Mouse (Mus musculus): ENCODE data around the gene Prkce. TPM values are rescaled to one million over a fixed set of nuclear protein-coding genes. Genes with fewer than 3 reads are reported as not detected.
A peak's percentile ranks its signal among the peaks of the same experiment; 100 is the strongest.

Prkce gene
- total RNA-seq, 2 experiments from 2014 or later = 0.34 to 2.7 TPM

- no peak for ATAC-seq (replicated peaks; ENCODE audit: low FRiP score, poor library complexity, severe bottlenecking)
Observed at GRCm38 (mm10) chr17:86523374-86523773, 355.8 kb downstream of the Prkce start.

DNA sequence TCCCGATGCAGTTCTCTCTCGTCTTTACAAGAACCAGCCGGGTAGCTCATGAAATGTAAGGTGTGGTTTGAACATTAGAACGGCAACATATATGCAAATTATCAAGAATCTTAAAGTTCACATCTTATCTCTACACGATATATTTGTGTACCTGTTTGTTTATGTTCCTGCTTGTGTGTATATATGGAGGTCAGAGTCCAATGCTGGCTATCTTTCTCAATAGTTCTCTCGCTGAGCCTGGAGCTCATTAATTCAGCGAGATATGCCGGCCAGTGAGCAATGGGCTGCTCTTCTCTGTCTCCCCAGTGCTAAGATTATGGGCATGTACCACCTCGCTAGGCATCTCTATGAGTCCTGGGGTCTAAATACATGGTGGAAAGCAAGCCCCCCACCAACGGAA is 356.3 kb downstream of the Prkce start:
- no peak for ATAC-seq (replicated peaks; ENCODE audit: low FRiP score, poor library complexity, severe bottlenecking)

DNA sequence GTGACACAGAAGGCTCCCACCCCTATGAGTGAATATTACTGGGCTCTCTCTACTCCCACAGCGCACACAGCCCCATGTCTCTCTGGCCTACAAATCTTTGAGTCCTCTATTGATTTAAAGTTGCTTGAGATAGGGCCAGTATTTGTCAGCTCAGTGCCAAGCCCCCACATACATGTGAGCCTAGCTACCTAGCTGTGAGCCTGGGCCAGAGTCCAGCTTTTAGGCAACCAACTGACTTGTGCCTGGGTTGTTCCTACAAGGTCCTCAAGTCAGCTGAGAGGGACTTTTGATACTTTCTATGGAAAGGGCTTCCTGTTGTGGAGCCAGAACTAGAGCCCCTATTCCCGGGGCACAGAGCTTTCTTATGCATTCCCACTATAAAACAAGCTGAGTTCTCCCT is 357.5 kb downstream of the Prkce start:
- no peak for ATAC-seq (replicated peaks; ENCODE audit: low FRiP score, poor library complexity, severe bottlenecking)

DNA sequence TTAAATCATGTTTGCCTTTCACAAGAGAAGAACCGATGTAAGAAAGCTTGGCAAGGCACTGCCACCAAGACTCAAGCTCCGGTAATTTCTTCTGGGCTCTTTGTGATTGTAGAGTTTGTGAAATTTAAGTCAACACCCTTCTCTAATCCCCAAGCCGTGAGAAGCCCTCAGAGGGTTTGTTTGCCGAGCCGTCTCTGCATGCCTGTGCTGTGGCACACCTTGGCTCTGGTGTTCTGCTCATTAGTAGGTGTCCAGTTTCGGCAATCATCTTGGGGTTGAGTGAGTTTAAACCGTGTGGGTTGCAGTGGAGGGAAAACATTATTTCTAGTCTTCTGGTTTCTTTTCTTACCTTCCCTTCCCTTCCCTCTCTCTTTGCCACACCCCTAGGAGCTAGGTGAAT is 358.4 kb downstream of the Prkce start:
- no peak for ATAC-seq (replicated peaks; ENCODE audit: low FRiP score, poor library complexity, severe bottlenecking)

- no peak for ATAC-seq (replicated peaks; ENCODE audit: low FRiP score, poor library complexity, severe bottlenecking)
Observed at GRCm38 (mm10) chr17:86527298-86527697, 359.7 kb downstream of the Prkce start.

DNA sequence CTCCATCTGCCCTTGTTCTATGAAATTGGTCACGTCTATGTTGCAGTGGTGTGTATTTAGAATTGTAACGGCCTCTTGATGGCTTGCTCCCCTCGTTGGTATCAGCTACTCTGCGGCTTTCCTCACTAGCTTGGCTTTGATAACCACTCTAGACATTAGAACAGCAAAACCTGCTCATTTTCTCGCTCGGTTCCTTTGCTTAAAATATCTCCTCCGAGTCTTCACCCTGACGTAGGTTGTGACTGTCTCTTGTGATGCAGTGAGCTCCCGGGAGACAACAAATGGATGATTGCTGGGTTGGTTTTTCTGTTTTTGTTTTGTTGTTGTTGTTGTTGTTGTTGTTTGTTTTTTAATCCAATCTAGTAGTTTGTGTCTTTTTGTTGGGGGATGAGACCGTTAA is 361.4 kb downstream of the Prkce start:
- no peak for ATAC-seq (replicated peaks; ENCODE audit: low FRiP score, poor library complexity, severe bottlenecking)

- ATAC-seq (replicated peaks; ENCODE audit: low FRiP score, poor library complexity, severe bottlenecking) = no peak
Observed at GRCm38 (mm10) chr17:86529411-86529810, 361.8 kb downstream of the Prkce start.

DNA sequence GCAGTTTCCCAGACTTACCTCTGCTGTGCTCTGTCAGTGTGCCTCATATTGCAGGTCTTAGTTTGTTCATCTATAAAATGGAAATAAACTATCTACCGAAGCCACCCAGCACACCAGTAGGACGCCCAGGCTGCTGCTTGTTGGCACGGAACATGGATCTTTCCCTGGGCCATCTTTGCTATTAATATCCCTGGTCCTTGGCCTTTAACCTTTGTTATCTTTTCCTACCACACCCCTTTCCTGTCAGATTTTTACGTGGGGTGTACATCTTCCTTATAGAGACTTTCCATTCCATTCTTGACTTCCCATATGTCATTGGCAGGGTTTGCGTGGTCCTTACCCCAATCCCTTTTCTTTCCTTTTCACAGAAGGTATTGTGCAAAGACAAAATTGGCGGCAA is 363.6 kb downstream of the Prkce start:
- no peak for ATAC-seq (replicated peaks; ENCODE audit: low FRiP score, poor library complexity, severe bottlenecking)

DNA sequence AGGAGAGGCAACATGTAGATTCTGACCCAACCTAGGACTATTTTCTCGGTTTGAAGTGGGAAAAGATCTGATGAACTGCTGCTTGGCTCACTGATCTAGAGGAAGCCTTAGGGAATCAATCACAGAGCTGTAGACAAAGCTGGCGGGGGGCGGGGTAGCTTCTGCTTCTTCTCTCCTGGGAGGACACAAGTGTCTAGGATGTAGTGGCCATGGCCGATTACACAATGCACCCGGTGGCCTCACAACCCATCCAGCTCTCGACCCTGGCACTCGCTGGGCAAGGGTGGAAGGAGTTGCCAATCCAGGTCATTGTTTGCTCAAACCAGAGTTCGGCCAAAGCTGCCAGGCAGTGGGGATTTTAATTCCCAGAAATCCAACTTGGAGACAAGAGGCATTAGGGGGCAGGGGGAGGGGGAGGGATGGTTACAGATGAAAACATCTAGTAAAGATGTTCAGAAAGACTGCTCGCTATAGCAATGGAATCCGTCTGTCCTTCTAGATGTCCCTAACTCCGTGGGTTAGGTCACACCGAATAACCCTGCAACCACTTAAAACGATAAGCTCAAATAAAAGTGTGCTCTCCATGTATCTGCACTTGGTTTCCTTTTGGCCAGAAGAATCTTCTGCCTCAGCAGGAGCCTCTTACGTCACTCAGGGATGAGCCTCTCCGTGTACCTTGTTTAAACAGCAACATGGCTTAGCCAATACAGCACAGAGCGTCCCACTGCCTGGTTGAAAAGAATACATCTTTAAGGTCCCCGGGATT is 365.4 kb downstream of the Prkce start:
- ATAC-seq (replicated peaks; ENCODE audit: low FRiP score, poor library complexity, severe bottlenecking) = no peak

- ATAC-seq (replicated peaks; ENCODE audit: low FRiP score, poor library complexity, severe bottlenecking) = no peak
Observed at GRCm38 (mm10) chr17:86533549-86533851, 365.9 kb downstream of the Prkce start.

- no peak for ATAC-seq (replicated peaks; ENCODE audit: low FRiP score, poor library complexity, severe bottlenecking)
Observed at GRCm38 (mm10) chr17:86535096-86535495, 367.5 kb downstream of the Prkce start.

- 0 out of 2 replicates have a peak, but pooled peaks have one; percentile 56 for ATAC-seq (replicated peaks; ENCODE audit: low FRiP score, poor library complexity, severe bottlenecking)
Observed at GRCm38 (mm10) chr17:86535827-86536656, 368.5 kb downstream of the Prkce start.

- no peak for ATAC-seq (replicated peaks; ENCODE audit: low FRiP score, poor library complexity, severe bottlenecking)
Observed at GRCm38 (mm10) chr17:86539881-86540430, 372.4 kb downstream of the Prkce start.

DNA sequence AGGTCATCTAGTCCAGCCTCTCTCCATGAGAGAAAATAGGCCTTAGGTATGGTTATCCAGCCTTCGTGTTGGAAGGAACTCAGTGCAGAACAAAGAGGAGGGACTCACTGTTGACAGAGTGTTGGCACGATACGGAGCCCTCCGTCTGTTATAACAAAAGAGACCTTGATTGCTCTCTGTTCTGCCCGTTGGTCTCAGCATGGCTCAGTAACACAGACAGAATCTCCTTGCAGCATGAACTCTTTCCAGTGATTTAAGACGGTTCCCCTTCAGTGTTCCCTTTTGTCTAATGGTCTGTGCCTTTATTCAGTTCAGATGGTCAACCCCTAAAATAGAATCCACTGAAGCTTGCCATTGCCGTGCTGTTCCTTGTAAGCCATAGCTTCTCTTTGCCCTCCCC is 378.9 kb downstream of the Prkce start:
- no peak for ATAC-seq (replicated peaks; ENCODE audit: low FRiP score, poor library complexity, severe bottlenecking)

DNA sequence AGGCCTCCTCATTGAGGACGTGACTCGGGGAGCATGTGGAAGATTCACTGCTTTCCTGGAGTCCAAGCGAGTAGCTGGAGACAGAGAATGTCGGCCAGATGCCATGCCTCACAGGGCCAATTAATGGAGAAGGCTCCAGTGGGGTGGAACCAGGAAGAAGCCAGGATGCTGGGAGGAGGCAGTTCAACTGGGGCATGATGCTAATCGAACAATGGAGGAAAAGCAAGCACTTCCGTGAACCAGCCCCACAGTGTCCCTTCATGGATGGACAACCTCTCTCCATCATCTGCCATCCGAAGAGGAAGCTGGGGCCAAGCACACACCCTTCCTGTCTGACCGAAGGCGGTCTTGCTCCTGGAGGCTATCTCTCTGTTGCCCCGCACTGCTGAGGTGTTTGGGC is 381.5 kb downstream of the Prkce start:
- no peak for ATAC-seq (replicated peaks; ENCODE audit: low FRiP score, poor library complexity, severe bottlenecking)

- ATAC-seq (replicated peaks; ENCODE audit: low FRiP score, poor library complexity, severe bottlenecking) = no peak
Observed at GRCm38 (mm10) chr17:86551561-86551960, 384.0 kb downstream of the Prkce start.

DNA sequence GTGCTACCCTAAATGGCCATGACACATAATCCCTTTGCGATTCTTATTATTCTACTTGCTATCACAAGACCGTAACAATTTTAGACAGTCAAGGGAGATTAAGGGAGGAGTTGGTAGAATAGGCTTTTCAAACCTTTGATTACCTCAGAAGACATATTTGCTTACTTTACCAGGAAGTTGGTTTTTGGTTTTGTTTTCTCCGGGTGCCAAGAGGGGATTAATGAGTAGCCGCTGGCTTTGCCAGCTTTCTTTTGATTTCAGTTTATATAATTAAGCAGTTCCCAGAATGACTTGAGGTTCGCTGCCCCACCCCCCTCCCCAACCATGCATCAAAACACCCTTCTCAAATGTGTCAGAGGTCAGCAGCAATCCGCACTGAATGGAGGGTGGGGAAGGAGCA is 384.4 kb downstream of the Prkce start:
- ATAC-seq (replicated peaks; ENCODE audit: low FRiP score, poor library complexity, severe bottlenecking) = no peak

DNA sequence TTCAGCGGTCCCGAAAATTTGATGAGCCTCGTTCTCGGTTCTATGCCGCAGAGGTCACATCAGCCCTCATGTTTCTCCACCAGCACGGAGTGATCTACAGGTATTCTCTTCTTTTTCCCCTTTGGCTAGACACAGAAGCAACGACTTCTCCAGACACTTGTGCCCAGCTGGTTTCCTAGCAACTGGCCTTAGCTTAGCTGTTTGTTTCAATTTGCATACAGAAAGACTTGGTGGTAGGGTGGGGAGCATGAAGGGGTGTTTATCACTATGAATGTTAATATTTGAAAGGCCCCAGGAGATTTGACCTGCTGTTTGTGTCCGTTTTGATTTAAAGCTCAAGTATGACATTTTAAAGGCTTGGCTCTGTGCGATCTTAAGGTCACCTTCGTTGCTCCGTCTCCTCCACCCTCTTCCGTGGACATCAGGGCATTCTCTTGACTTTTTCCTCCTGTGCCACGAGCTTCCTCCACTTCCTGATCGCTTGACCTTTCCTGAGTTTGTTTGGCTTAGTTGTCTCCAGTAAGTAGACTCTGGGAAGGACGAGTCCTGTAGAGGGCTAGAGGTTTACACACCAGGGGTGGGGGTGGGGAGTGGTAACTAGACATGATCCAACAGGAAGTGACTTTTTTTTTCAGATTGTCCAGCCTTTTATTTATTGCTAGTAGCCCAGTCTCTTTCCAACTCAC is 391.8 kb downstream of the Prkce start:
- no peak for ATAC-seq (replicated peaks; ENCODE audit: low FRiP score, poor library complexity, severe bottlenecking)

GRCm38 (mm10) chr17:86560499-86560898 is 392.9 kb downstream of the Prkce start:
- ATAC-seq (replicated peaks; ENCODE audit: low FRiP score, poor library complexity, severe bottlenecking) = no peak

DNA sequence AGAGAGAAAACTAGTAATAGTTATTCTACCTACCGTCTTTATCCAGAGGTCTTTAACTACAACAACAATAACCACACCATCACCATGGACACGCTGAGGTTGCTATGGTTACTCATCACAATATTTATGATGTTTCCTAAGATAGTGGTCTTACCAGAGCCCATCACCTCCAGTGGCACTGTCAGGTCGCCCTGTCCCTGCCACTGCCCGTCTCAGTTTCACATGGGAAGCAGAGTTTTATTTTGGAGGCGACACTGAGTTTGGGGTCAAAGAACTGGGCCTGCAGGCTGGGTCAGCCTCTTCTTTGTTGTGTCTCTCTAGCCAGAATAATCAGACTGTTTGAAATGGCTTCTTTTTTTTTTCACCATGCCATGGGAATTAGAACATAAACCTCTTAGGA is 402.9 kb downstream of the Prkce start:
- ATAC-seq (replicated peaks; ENCODE audit: low FRiP score, poor library complexity, severe bottlenecking) = no peak

DNA sequence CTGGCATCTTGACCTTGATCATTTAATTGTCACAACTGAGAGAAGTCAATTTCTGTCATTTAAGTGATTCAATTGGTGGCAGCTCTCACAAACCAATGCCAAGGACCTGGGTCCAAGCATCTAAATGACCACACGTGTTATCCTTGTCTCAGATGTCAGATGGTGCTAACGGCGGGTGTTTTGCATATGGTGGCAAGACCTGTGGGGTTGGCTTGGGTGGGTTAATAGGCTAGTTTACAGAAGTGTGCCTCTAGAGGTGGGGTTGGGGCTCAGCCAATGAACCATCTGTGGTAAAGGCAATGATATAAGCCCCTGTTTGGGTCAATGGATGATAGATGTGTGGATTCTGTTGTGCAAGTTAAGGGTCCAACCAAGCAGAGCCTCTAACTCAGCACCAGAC is 403.7 kb downstream of the Prkce start:
- no peak for ATAC-seq (replicated peaks; ENCODE audit: low FRiP score, poor library complexity, severe bottlenecking)
